Mouse (Mus musculus): Measurements from ENCODE around the gene Cacna2d3.

Cacna2d3 gene

GRCm38 (mm10) chr14:29073747-29074146, 647.9 kb downstream of the Cacna2d3 start:
- no peak for DNase-seq (ENCODE audit: low spot score)

DNA sequence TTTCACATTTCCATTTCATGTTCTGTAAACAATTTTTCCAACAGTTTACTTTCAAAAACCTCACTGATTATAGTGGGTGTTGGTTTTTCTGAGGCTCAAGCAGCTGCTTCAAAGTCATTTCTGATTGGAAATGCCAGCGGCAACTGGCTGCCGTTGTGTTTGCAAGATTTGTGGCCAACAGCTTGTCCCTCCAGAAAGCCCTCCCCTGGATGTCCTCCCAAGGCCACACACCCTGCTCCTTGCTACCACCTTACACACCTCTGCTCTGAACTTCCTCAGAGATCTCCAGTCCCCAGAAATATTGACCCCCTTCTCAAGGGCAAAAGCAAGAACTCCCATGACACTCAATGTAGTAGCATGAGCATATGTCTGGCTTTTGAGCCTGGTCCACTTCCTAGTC, 659.0 kb downstream of the Cacna2d3 start:
- no peak for DNase-seq (ENCODE audit: low spot score)

GRCm38 (mm10) chr14:29061491-29061890, 660.2 kb downstream of the Cacna2d3 start:
- no peak for DNase-seq (ENCODE audit: low spot score)

DNA sequence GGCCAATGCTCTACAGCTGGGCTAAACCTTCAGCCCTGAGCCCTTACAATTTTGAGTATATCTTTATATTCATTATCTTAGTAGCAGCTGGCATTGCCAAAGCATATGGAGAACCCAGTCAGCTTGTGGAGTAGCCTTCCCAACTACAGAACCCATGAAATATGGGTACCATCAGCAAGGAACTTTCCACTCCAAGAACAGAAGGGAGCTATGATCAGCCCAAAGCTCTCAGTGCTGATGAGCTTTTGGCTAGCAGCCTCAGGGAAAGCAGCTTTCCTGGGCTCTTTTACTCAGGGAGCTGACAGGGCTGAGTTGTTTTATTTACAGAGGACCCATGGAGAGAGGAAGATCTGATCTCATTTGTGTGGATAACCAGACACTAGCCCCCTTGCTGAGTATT, 661.0 kb downstream of the Cacna2d3 start:
- no peak for DNase-seq (ENCODE audit: low spot score)

DNA sequence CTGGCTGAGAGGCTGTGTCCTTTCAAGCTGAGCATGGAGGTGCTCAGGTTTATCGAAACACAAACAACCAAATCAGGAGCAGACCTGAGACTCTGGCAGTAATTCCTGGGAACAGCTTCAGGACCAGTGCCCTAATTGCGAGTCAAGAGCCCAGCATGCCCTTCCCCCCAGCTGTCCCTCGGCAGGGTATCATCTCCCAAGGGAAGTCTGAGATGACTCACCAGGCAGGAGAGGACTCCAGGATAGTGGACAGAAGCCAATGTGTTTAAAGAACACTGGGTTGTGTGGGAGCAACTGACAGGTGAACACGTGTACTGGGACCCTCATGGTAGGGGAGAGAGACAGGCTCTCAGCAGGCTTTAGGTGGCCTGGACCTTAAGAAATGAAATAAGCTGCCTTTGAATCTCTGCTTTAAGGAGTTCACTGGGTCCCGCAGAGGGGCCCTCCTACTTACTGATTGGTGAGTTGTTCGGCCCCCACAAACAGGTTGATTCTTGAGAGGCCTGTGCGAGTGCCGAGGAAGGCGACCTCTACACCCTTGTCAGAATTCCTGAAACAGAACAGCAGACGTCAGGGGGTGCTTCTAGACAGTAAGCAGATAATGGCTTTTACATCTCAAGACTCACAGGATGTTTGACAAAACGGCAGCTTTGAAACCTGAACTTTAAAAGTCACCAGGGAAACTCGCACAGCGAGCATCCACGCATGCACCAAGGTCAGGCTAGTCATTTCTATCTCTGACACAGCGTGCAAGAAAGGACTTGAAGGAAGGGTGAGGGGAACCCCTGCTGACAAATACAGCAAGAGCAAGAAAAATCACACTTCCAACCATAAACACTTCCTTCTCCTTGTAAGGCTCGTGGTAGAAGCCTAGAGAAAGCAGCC, 669.5 kb downstream of the Cacna2d3 start:
- no peak for DNase-seq (ENCODE audit: low spot score)

DNA sequence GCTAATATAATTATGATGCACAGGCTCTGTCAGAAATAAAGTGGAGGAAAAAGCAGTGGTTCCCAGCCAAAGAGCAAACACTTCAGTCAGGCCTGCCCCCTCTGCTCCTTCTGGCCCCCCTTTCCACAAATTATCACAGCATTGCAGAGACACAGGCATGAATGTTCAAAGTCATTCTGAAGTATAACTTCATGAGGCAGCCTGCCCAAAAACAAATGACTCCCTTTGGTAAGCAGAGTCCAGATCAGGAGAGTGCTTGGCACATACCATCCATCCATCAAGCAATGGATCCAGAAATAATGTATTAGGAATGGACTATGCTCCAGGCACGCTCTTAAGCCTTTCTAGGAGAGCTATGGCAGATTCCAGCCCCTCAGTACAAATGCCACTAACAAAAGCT, 679.3 kb downstream of the Cacna2d3 start:
- DNase-seq (ENCODE audit: low spot score): no peak

GRCm38 (mm10) chr14:29041498-29041897, 680.2 kb downstream of the Cacna2d3 start:
- no peak for DNase-seq (ENCODE audit: low spot score)

- DNase-seq (ENCODE audit: low spot score): no peak
These were observed 680.9 kb downstream of the Cacna2d3 start for GRCm38 (mm10) chr14:29040606-29041364.

- DNase-seq (ENCODE audit: low spot score): no peak
These were observed 683.4 kb downstream of the Cacna2d3 start for GRCm38 (mm10) chr14:29038246-29038645.

DNA sequence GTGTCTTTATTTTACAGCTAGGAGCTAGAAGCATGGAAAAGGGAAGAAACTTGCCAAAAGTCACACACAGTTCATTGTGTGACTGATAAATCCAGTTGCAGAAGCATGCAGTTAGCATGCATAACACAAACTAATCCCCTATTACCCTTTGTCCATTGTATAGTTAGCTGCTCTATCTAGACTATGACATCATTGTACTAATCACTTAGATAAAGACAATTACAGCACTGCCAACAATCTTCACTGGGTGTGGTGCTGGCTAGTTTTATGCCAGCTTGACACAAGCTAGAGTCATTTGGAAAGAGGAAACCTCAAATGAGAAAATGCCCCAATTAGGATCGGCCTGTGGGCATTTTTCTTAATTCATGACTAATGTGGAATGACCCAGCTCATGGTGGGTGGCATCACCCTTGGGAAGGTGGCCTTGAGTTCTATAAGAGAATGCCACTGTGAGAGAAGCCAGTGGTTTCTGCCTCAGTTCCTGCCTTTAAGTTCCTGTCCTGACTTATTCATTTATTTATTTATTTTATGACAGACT, 689.7 kb downstream of the Cacna2d3 start:
- DNase-seq (ENCODE audit: low spot score): no peak

- no peak for DNase-seq (ENCODE audit: low spot score)
These were observed 691.1 kb downstream of the Cacna2d3 start for GRCm38 (mm10) chr14:29030519-29030918.

- DNase-seq (ENCODE audit: low spot score): no peak
These were observed 691.7 kb downstream of the Cacna2d3 start for GRCm38 (mm10) chr14:29029896-29030420.

- DNase-seq (ENCODE audit: low spot score): no peak
These were observed 692.6 kb downstream of the Cacna2d3 start for GRCm38 (mm10) chr14:29029107-29029469.

GRCm38 (mm10) chr14:29028391-29029106, 693.1 kb downstream of the Cacna2d3 start:
- DNase-seq (ENCODE audit: low spot score): no peak

DNA sequence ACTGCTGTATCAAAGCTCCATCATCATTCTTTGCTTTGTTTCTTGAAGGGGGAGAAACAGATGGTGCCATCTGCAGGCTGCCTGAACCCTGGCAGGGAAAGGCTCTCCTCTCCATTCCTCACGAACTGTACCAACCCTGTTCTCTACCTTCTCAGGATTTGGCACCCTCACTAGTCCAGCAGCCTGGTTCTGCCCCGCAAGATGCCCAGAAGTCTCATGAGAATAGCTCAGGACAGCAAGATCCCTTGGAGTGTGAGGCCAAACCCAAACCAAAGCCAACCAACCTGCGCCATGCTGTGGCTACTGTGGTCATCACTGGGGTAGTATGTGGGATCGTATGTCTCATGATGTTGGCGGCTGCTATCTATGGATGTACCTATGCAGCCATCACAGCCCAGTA, 694.4 kb downstream of the Cacna2d3 start:
- DNase-seq (ENCODE audit: low spot score): no peak

- no peak for DNase-seq (ENCODE audit: low spot score)
These were observed 696.3 kb downstream of the Cacna2d3 start for GRCm38 (mm10) chr14:29025335-29025734.

DNA sequence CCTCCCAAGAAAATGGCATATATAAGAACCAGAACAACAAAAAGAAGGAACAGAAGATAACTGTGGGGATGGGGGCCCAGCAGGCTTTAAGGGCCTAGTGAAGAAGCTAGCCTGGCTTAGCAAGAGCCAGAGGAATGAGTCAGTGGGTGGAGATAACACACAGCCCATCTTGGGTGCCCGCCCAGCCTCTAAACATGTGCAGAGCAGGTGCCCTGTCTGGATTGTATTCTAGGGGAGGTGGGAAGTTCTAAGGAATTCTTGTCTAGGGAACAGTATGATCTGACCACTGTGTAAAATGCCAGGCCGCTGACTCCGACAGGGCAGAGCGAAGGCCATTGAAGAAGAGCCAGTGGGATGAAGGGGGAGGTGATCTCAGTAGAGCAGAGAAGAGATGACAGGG, 698.4 kb downstream of the Cacna2d3 start:
- DNase-seq (ENCODE audit: low spot score): no peak

DNA sequence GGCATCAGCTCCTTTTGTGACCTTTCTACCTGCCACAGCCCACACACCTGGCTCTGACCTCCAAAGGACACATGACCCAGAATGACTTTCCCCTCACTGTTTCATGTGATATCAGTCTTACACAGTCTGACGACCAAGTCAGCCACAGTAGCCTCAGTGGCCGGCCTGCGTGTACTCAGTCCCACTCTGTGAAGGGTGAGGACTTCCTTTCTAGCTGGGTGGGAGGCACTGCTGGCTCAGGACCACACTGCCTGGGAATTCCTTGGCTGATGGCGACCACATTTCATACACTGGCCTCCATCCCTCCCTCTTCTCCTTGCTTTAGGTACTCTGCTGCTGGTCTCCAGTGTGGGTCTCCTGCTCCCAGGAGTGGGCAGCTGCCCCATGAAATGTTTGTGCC, 700.4 kb downstream of the Cacna2d3 start:
- DNase-seq (ENCODE audit: low spot score): no peak

DNA sequence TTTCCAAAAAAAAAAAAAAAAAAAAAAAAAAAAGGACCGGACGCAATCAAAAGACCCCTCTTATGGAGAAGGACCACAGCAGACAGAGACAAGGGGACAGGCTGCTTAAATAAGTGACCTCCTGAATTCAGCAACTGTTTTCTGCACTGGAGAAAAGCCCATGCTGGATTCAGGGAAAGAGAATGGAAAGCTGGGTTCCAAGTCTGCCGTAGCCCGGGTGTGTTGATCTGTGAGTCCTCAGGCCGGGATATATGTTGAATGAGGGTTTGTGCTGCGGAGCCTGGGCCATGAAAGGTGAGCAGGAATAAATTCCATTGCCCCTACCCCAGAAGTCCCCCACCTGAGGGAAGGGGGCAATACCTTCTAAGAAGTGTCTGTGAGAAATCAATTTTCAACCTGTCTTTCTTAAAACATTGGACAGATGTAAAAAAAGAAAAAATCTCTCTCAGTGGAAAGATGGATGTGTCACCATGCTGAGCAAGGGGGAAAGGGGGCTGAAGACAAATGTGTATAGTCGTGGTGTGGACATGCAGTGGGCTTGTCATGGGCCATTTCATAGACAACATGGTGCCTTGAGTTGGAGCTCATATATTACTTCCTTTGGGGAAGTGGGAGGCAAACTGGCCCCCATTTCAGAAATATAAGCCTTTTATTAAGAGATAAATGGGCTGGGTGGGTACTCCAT, 703.2 kb downstream of the Cacna2d3 start:
- no peak for DNase-seq (ENCODE audit: low spot score)

GRCm38 (mm10) chr14:29017883-29018282, 703.8 kb downstream of the Cacna2d3 start, which contains the start of gene Lrtm1:
TSS of gene Lrtm1 (plus strand) at chr14:29018208.
- no peak for DNase-seq (ENCODE audit: low spot score)

GRCm38 (mm10) chr14:29015896-29016295, 705.8 kb downstream of the Cacna2d3 start:
- DNase-seq (ENCODE audit: low spot score): no peak

Measured in ovary, postnatal 10 days (tissue).